Mouse (Mus musculus) erythroid progenitor cell, adult 5-6 weeks (primary cell): ENCODE data around the gene Nfib. TPM values are rescaled to one million over a fixed set of nuclear protein-coding genes. Genes with fewer than 3 reads are reported as not detected.

Experiments used
- ATAC-seq: replicated peaks from 2 replicates; pipeline ENCODE4 v1.8.0; 2016; ENCODE audit warnings: moderate number of reproducible peaks, mild to moderate bottlenecking, moderate TSS enrichment, inconsistent platforms; ENCODE audit not compliant: poor library complexity, low FRiP score, severe bottlenecking
- total RNA-seq, 2 experiments: library from RNA; stranded (forward) in 1 of 2; stranded (reverse) in 1 of 2; fragments of 150-400 nt in 1 of 2; fragments of 186-747, 209-891 nt in 1 of 2; gene quantifications; 2 replicates each; pipeline versions ENCODE4 v1.2.3 to v1.2.4; 2015 to 2017; ENCODE audit warnings: low replicate concordance in 2 of 2

Nfib gene
- total RNA-seq, 2 experiments from 2014 or later, result 1.3 TPM; not detected in 1

DNA sequence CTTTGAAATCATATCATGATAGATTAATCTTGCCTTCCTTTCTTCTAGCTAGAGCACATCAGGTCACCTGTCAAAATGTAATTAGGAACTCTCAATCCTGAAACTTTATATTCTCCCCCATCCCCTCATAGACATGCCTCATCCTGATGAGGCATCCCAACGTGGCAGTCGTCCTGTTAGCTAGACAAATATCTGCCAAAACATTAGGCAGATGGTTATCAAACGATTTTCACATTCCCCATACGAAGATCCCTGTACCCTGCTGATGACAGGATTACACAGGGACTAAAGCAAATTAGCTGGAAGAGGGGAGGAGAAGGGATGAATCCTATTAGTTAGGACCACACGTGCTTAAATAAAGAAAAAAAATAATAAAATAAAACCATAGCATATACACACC is 69.7 kb downstream of the Nfib start:
- ATAC-seq, result no peak

DNA sequence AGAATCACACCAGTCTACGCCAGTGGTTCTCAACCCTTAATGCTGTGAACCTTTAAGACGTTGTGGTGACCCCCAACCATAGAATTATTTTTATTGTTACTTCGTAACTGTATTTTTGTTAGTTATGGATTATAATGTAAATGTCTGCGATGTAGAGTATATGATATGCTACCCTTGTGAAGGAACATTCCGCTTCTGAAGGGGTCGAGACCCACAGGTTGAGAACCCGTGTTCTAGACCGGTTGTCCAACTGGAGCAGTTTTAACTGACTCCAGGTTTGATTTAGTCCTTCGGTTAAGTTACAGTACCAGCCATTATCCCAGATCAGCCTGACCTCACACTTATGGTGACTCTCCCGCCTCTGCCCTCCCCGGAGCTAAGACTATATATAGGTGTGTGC is 70.4 kb downstream of the Nfib start:
- no peak for ATAC-seq

GRCm38 (mm10) chr4:82634365-82634764 is 71.2 kb downstream of the Nfib start:
- no peak for ATAC-seq

DNA sequence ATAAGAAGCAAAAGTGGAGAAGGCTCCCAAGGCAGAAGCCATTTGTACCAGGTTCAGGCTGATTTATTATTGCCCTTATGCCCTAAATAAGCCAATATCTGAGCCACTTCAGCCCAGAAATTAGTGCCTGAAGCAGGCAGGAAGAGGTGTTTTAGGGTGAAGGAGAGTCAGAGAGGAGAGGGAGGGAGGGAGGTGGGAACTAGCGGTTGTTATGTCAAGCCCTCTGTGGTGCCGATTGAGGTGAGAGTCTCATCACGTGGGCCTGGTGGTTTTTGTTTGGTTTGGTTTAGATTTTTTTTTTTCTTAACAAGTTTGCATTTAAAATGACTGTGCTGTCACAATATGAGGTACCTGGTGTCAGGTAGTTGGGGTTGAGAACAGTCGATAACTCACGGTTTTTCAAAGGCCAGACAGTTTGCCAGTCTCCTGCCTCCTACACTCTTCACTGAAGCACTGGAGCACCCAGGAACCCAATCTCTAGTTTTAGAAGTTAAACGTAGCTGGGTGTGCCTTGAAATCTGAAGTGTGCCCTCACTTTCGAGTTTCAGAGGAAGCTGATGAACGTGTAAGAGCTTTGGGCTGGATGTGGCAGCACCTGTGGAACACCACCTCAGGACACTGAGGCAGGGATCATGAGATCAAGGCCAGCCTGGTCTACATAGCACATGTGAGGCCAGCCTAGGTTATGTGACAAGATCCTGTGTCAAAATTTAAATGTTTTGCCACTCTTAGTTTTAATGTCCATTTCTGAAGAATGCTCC is 81.1 kb downstream of the Nfib start:
- no peak for ATAC-seq

- no peak for ATAC-seq
Measured at GRCm38 (mm10) chr4:82623835-82624234, 81.7 kb downstream of the Nfib start.

GRCm38 (mm10) chr4:82623081-82623538 is 82.4 kb downstream of the Nfib start:
- ATAC-seq, result no peak

- ATAC-seq, result no peak
Measured at GRCm38 (mm10) chr4:82622321-82622836, 83.2 kb downstream of the Nfib start.

GRCm38 (mm10) chr4:82619539-82619941 is 86.0 kb downstream of the Nfib start:
- no peak for ATAC-seq

DNA sequence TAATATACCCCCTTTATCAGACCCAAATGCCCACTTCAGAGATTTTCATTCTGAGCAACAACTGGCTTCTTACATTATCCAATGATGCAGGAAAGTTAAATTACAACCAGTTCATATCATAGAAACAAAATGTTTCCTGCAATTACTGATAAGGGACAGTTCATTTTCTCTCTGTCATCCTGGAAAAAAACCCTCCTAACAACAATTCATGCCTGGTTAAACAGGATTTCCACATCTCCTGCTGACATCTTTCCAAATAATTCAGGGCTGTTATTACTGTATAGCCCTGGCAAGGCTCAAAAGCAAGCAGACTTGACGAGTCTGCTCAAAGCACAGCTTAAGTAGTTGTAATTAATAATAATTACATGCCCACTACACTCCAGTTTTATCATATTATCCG is 86.5 kb downstream of the Nfib start:
- ATAC-seq, result no peak

DNA sequence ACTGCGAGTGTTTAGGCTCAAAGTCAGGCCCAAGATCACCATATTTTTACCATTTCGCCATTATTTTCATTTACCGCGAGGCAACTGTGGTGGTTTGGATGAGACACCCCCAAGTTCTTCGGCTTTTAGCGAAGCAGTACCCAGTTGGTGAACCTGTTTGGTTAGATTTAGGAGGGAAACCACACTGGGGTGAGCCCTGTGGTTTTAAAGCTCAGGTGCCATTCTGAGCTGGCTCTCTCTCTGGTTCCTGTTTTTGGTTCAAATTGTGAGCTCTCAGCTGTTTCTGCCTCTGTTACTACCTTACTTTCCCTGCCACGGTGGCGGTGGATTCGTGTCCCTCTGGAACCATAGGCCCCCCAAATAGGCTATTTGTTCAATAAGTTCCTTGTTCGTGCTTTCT is 88.3 kb downstream of the Nfib start:
- ATAC-seq, result no peak

- no peak for ATAC-seq
Measured at GRCm38 (mm10) chr4:82615712-82616111, 89.8 kb downstream of the Nfib start.

- no peak for ATAC-seq
Measured at GRCm38 (mm10) chr4:82614466-82614805, 91.1 kb downstream of the Nfib start.

DNA sequence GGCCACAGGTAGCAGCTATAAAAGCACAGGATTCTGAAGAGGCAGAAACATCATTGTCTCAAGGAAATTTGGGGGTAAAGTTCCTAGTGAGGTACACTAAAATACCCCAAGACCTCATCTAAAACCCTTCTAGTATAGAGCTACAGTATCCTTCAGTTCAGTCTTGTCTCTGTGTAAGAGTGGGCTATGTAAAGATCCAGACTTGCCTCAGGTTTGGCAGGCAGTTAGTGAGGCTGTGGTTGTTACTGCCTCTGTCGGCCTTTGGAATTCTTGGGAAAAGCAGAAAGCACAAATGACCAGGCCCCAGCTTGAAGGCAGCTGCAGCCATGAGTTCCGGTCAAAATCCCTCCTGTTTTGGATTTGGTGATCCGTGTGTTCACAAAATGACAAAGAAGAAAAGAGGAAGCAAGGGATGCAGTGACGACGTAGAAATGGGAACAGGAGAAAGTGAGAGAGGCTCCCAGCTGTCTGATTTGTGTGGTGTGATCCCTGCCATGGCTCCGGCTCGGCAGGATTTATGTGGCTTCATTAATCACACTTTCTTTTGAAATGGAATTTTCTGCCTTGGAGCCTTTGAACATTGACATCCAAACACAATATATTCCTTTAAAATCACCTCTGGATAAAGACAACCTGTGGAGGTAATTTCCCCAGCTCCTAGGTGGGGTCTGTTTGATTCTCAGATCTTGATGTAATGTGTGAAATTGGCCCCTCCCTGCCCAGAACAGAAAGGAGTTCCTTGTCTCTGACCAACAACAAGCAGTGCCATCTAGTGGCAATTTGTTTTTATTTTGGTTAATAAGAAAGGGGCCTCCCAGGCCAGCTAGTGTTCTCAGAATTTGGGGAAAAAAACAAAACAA is 91.7 kb downstream of the Nfib start:
- no peak for ATAC-seq

DNA sequence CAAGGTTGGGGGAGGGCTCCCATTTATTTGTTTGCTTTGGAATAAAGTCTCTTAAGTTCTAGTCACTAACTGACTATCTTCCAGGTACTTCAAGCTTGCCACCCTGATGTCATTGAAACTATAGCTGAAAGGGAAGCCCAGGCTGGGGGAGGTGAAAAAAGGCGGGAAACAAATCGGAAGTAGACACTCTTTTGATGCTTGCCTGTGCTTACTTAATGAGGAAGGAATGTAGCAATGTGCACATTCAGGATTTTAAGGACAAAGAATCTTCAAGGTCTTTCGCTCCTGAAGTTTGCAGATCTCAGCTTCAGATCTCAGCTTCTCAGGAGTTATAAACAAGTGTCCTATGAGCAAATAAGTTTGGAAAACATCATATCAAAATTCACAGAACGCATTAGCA is 95.9 kb downstream of the Nfib start:
- no peak for ATAC-seq

DNA sequence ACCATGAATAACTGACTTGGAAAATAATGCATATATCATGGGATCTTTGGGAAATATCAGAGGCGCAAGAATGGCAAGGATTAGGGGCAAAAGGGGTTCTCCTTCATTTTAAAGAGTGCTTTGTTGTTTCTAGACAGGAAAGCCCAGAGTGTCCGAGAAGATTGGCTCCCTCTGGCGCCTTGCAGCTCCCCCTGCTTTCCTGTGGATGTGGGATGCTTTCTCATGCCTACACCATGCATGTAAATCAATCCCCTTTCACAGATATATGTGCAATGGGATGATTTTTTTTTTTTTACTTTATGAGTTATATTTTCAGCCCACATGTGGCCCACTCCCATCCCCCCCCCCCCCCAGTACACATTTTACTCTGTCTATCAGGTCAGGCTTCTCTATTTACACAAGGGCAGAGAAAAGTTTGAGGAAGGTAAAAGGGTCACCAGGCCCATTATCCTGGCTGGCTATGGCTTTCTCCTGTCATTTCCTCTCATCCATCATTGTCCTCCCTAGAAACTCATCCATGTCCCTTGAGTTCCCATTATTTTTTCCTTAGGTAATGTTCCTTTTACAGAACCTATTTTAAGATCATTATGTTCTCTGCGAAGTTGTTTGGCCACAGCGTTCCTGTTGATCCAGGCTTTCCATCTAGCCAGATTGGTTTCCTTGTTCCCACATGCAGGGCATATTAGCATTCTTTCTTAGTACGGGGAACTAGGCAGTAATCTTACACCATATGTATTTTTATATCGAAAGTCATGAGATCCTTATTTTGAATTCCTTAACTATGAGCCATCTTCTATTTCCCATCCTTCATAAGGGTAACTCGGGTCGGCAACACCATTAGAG is 96.6 kb downstream of the Nfib start:
- no peak for ATAC-seq

DNA sequence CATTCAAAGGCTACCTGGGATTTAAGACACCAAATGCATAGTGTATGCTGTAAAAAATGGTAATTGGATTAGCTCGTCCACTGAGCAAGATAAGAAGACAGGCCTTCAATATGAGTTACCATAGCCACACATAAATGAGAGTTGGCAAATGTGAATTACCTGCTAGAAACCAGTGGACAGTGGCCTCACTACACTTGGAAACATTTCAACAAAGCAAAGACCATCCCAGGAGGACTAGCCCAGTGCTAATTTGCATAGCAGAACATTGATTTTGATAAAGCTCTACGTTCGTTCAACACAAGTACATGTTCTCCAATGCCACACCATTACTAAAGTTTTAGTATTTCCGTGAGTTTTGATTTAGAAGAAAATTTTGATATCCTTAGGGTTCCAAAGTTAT is 98.3 kb downstream of the Nfib start:
- no peak for ATAC-seq

GRCm38 (mm10) chr4:82606351-82606750 is 99.2 kb downstream of the Nfib start:
- no peak for ATAC-seq

GRCm38 (mm10) chr4:82605034-82605784 is 100.3 kb downstream of the Nfib start:
- ATAC-seq, result no peak

DNA sequence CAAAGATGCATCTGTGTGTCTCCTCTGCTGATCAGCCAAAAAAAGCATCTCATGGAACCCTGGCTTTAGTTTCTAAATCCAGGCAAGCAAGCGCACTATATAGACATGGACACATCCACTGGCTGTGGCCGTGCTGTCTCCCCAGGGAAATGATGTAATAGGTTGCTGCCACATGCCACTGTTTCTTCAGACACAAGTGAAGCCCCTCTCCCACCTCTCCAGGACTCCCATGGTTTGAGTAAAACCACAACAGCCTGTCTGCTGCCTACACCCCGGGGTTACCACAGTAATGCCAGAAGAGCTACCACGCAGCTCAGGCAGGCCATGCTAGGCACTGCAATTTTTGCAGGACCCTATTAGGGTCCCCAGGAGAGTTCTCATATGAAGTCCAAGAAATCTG is 101.0 kb downstream of the Nfib start:
- no peak for ATAC-seq
